Mouse (Mus musculus) hindbrain, embryonic 16.5 days (tissue): ENCODE data around the gene Dab2ip. TPM values are rescaled to one million over a fixed set of nuclear protein-coding genes. Genes with fewer than 3 reads are reported as not detected.

Experiments
- ATAC-seq: fragments of 200-750 bp; cut with Nextera tagmentation; 2 replicates; pipeline ENCODE4 v1.8.0; 2017; ENCODE audit warnings: moderate TSS enrichment, moderate library complexity
- H3K27ac ChIP-seq: fragments of 300-500 bp; sonication (generic); 2 replicates; pipeline ENCODE4 v1.5.1; 2014; ENCODE audit warnings: low read depth, mild to moderate bottlenecking, control low read depth, low read length, moderate library complexity
- H3K27me3 ChIP-seq: fragments of 300-500 bp; sonication (generic); replicated peaks from 2 replicates; pipeline ENCODE4 v1.6.1; 2014; ENCODE audit warnings: low read length; ENCODE audit not compliant: control insufficient read depth, insufficient read depth
- H3K36me3 ChIP-seq: fragments of 300-500 bp; sonication (generic); 2 replicates; pipeline ENCODE4 v1.6.1; 2014; ENCODE audit warnings: mild to moderate bottlenecking, low read length, moderate library complexity, mixed read lengths; ENCODE audit not compliant: control insufficient read depth, insufficient read depth
- H3K4me1 ChIP-seq: fragments of 300-500 bp; sonication (generic); 2 replicates; pipeline ENCODE4 v1.6.1; 2014; ENCODE audit warnings: low read depth, low read length; ENCODE audit not compliant: control insufficient read depth, insufficient read depth
- H3K4me2 ChIP-seq: fragments of 300-500 bp; sonication (generic); 2 replicates; pipeline ENCODE4 v1.6.1; 2014; ENCODE audit warnings: mild to moderate bottlenecking, low read length, control low read depth, moderate library complexity
- H3K4me3 ChIP-seq: fragments of 300-500 bp; sonication (generic); 2 replicates; pipeline ENCODE4 v1.5.1; 2014; ENCODE audit warnings: mild to moderate bottlenecking, low read length, control low read depth, moderate library complexity
- H3K9ac ChIP-seq: fragments of 300-500 bp; sonication (generic); 2 replicates; pipeline ENCODE4 v1.6.1; 2014; ENCODE audit warnings: low read depth, mild to moderate bottlenecking, control low read depth, low read length, moderate library complexity
- H3K9me3 ChIP-seq: fragments of 300-500 bp; sonication (generic); 2 replicates; pipeline ENCODE4 v1.6.1; 2014; ENCODE audit warnings: mild to moderate bottlenecking, low read length, moderate library complexity; ENCODE audit not compliant: control insufficient read depth
- WGBS: fragments of 180-500 bp; shearing (Covaris S2); extraction: QIAGEN DNeasy Blood & Tissue Kit; methylation state at CpG from one replicate; pipeline ENCODE4 v1.1.7; 2014; 5-methylcytosine and 5-hydroxymethylcytosine counted together
- polyA plus RNA-seq: library from polyadenylated mRNA; unstranded; fragments of >200 nt; fragmentation: Nextera tagmentation; extraction: Ambion mirVana; gene quantifications from 2 replicates; pipeline ENCODE4 v1.2.1, GENCODE M21; 2015

Gene Dab2ip
- polyA plus RNA-seq, 1 experiment from 2014 or later: 27.6 TPM

DNA sequence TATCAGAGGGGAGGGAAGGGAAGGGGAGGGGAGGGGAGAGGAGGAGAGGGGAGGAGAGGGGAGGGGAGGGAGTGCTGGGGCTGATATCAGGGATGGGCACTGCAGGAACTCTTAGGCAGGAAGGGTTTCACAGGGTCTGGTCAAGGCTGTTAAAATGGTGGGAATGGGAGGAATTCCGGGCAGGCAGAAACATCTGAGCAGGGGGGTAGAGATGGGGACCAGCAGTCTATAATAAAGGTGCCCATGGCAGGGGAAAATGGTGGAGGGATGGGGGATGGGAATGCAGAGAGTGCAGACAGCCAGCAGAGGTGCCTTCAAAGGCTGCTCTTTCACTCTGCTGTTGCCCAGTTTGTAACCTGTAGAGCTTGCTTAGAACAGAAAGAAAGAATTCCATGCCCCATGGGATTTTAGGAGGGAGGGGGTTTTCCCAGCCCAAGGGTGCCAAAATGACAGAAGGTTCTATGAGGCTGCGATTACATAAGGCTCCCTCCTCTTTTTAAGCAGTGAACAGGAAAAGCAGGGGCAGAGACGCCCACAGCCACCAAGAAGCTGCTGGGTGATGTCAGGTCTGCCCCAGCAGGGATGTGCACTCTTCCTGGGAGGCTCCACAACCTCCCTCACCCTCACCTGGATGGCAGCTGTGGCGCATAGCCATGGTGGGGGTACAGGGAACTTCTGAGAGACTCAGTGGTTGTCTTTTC lies 210.6 kb downstream of the Dab2ip start:
- H3K4me1 ChIP-seq: peaks cover 2% of the 10 kb centered on the region; the same call in 1 of the 2 replicates
- no peak overlapping the region for H3K9ac ChIP-seq
- no peaks in the 10 kb centered on the region for H3K36me3 ChIP-seq
- no peak overlapping the region for H3K4me3 ChIP-seq
- no peaks in the 10 kb centered on the region for H3K27me3 ChIP-seq
- no peak overlapping the region for H3K27ac ChIP-seq
- H3K9me3 ChIP-seq: no peaks in the 10 kb centered on the region
- 51% methylated on average over 4 of the region's 4 CpGs for WGBS
- no peak overlapping the region for H3K4me2 ChIP-seq
- no peak for ATAC-seq

DNA sequence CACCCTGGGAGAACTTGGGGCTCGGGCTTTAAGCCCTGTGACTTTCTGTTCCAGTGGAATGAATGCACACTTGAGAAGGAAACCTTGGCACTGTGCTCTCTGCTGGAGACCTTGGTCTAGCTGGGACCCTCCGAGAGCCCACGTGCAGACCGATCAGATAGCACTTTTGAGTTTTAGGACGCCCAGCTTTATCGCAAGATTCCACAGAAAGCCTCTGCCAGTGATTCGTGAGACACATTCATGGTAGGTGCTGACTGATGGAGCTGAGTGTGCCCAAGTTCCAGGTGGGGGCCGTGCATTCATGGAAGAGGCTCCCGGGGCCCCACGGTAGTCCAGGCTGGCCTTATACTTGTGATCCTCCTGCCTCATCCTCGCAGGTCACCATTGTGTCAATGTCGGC lies 211.3 kb downstream of the Dab2ip start:
- Histone ChIP-seq H3K9ac (no peak overlapping the region), H3K9me3 (no peaks in the 10 kb centered on the region), H3K36me3 (no peaks in the 10 kb centered on the region), H3K27ac (no peak overlapping the region), H3K4me2 (no peak overlapping the region), H3K4me1 (peaks cover 2% of the 10 kb centered on the region; the same call in 1 of the 2 replicates), H3K4me3 (no peak overlapping the region), H3K27me3 (no peaks in the 10 kb centered on the region)
- ATAC-seq: no peak
- WGBS: 87% methylated on average over 12 of the region's 12 CpGs

DNA sequence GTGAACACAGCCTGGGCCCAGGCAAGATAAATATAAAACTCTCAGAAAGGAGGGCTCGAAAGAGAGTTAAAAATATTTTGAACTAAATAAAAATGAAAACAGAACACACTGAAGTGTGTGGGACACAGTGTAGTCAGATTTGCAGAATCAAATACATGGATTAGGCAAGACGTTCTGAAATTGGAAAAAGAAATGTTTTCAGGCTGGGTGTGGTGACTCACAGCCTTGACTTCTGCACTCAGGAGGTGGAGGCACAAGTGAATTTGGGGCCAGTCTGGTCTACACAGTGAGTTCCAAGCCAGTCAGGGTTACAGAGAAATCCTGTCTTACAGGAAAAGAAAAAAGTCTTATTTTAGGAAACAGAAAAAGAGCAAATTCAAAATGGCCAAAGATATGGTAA lies 212.5 kb downstream of the Dab2ip start:
- no peak overlapping the region for H3K4me3 ChIP-seq
- H3K9me3 ChIP-seq: no peaks in the 10 kb centered on the region
- peaks cover 2% of the 10 kb centered on the region; the same call in 1 of the 2 replicates for H3K4me1 ChIP-seq
- H3K27ac ChIP-seq: no peak overlapping the region
- ATAC-seq: no peak
- H3K9ac ChIP-seq: no peak overlapping the region
- H3K36me3 ChIP-seq: no peaks in the 10 kb centered on the region
- no peaks in the 10 kb centered on the region for H3K27me3 ChIP-seq
- WGBS: 88% methylated on average over 2 of the region's 2 CpGs
- no peak overlapping the region for H3K4me2 ChIP-seq

DNA sequence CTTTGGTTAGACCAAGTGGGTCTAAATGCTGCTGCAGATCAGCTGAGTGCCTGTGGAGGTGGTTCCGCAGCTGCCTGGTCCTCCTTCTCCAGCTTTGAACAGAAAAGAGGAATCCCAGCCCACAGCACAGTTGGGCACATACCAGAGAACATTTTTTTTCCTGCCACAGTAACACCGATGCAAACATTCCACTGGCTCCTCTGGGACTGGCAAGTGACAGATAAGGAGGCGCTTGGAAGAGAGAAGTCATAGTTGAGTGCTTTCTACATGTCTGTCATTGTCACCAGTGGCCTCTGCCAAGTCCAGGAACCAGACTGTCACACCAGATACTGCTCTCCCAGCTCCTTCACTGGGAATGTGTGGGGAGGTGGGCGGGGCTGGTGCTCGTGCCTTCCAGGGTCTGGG lies 217.6 kb downstream of the Dab2ip start:
- H3K27ac ChIP-seq: no peak overlapping the region
- H3K9me3 ChIP-seq: no peaks in the 10 kb centered on the region
- H3K4me1 ChIP-seq: no peaks in the 10 kb centered on the region
- no peaks in the 10 kb centered on the region for H3K36me3 ChIP-seq
- no peaks in the 10 kb centered on the region for H3K27me3 ChIP-seq
- ATAC-seq: peak; percentile 48
- 50% methylated on average over 5 of the region's 5 CpGs for WGBS
- H3K9ac ChIP-seq: no peak overlapping the region
- H3K4me3 ChIP-seq: no peak overlapping the region
- H3K4me2 ChIP-seq: no peak overlapping the region

DNA sequence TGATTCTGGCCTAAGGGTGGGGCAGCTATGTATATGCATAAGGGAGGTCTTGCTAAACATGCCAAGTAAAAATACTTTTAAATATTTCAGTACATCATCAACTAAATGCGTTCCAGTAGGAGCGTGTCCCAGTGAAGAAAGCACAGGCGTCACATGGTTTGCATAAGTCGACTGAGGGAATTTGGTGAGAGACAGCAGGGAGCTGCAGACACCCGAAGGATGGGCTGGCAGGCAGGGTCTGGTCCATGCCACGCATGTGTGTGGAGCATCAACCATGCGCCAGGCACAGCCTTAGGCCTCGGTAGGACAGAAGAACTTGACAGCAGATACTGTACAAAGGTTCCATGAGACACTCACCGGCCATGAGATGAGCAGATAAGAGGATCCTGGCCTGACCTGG lies 218.9 kb downstream of the Dab2ip start:
- Histone ChIP-seq H3K9ac (no peak overlapping the region), H3K27me3 (no peaks in the 10 kb centered on the region), H3K4me3 (no peak overlapping the region), H3K4me2 (no peak overlapping the region), H3K27ac (no peak overlapping the region), H3K4me1 (no peaks in the 10 kb centered on the region), H3K36me3 (no peaks in the 10 kb centered on the region), H3K9me3 (no peaks in the 10 kb centered on the region)
- WGBS: 89% methylated on average over 9 of the region's 9 CpGs
- ATAC-seq: no peak

DNA sequence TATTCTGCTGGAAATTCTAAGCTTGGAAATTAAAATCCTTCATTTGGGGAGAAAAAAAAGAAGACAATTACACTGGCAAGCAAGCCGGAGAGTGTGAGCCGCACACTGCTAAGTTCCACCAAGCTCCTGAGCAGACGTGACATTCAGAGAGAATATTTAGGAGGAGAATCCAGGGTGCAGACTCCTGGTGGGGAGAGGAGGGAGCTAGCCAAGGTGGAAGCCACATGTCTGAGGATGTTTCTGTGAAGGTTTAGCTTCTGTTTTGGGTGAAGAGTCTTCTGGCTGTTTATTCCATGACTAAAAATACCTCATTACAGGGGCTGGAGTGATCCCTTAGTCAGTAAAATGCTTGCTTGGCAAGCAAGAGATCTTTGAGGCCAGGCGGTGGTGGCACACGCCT lies 221.2 kb downstream of the Dab2ip start:
- Histone ChIP-seq H3K27me3 (no peaks in the 10 kb centered on the region), H3K4me2 (no peak overlapping the region), H3K4me1 (no peaks in the 10 kb centered on the region), H3K4me3 (no peak overlapping the region), H3K9ac (no peak overlapping the region), H3K27ac (no peak overlapping the region), H3K9me3 (no peaks in the 10 kb centered on the region), H3K36me3 (no peaks in the 10 kb centered on the region)
- no peak for ATAC-seq
- WGBS: 83% methylated on average over 5 of the region's 5 CpGs

Other genes starting within 250 kb of the Dab2ip start
- gene Stom, start 221.3 kb upstream of the Dab2ip start, polyA plus RNA-seq: 28.7 and 29.8 TPM in 2 replicates
- gene 4930568D16Rik, start 190.5 kb upstream of the Dab2ip start, polyA plus RNA-seq: not detected in 2 replicates
- not detected in 2 replicates for gene 4930402F06Rik, start 161.1 kb upstream of the Dab2ip start, polyA plus RNA-seq
- 7.1 and 9.2 TPM in 2 replicates for gene Ggta1, start 95.0 kb upstream of the Dab2ip start, polyA plus RNA-seq